Mouse (Mus musculus): ENCODE measurements around the gene Scin. TPM values are rescaled to one million over a fixed set of nuclear protein-coding genes. Genes with fewer than 3 reads are reported as not detected.

Scin gene
- polyA plus RNA-seq, 1 experiment from 2014 or later: not detected

DNA sequence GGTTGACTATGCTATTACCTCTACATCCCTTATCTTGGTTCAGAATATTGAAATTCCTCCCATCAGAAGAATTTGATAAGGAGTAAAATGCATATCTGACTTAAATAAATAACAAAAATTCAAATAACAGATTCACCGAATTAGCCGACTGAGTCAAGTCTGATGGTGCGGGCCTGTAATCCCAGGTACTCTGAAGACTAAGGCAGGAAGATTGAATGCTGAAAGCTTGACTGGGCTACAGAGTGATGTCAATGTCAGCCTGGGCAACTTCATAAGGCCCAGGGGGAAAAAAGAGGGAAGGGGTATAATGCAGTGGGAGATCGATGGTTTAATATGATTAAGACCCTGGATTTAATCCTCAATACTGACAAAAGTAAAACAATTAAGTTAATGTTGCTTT, 36.6 kb downstream of the Scin start:
- no peaks in the 10 kb centered on the region for H3K27me3 ChIP-seq (ENCODE audit: control insufficient read depth, insufficient read depth, low read length)
- no peaks in the 10 kb centered on the region for H3K9me3 ChIP-seq (ENCODE audit: control insufficient read depth, low read length)
- no peaks in the 10 kb centered on the region for H3K36me3 ChIP-seq (replicated peaks; ENCODE audit: control insufficient read depth, insufficient read depth)
- H3K27ac ChIP-seq: no peak overlapping the region
- WGBS: 88% methylated on average over 4 of the region's 4 CpGs
- no peak overlapping the region for H3K9ac ChIP-seq
- H3K4me2 ChIP-seq (replicated peaks): no peak overlapping the region
- no peaks in the 10 kb centered on the region for H3K4me1 ChIP-seq (replicated peaks; ENCODE audit: control insufficient read depth, insufficient read depth, low read length)
- ATAC-seq (ENCODE audit: low FRiP score): no peak
- no peak for DNase-seq (ENCODE audit: low spot score)
- H3K4me3 ChIP-seq (replicated peaks; ENCODE audit: low read length): no peak overlapping the region

DNA sequence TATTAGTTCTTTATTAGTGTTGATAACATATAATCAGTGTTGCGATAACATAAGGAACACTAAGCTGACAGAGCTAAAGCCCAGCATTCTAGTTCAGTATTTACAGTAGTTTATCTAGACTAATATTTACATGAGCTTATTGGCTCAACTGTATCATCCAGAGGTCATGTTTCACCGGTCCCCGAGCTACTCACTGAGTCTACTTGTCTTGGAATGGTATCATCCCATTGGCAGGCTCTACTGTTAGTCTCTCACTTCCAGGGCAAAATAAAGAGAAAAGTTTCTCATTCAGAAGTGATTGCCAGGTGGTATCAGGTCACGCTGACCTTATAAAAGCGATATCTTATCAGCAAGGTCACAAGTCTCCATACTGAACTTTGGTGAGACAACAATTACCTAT, 37.0 kb downstream of the Scin start:
- no peaks in the 10 kb centered on the region for H3K36me3 ChIP-seq (replicated peaks; ENCODE audit: control insufficient read depth, insufficient read depth)
- WGBS: 96% methylated on average over 5 of the region's 5 CpGs
- H3K27ac ChIP-seq: no peak overlapping the region
- H3K4me3 ChIP-seq (replicated peaks; ENCODE audit: low read length): no peak overlapping the region
- no peak for ATAC-seq (ENCODE audit: low FRiP score)
- no peak overlapping the region for H3K9ac ChIP-seq
- no peaks in the 10 kb centered on the region for H3K4me1 ChIP-seq (replicated peaks; ENCODE audit: control insufficient read depth, insufficient read depth, low read length)
- H3K27me3 ChIP-seq (ENCODE audit: control insufficient read depth, insufficient read depth, low read length): no peaks in the 10 kb centered on the region
- no peak for DNase-seq (ENCODE audit: low spot score)
- H3K4me2 ChIP-seq (replicated peaks): no peak overlapping the region
- no peaks in the 10 kb centered on the region for H3K9me3 ChIP-seq (ENCODE audit: control insufficient read depth, low read length)

DNA sequence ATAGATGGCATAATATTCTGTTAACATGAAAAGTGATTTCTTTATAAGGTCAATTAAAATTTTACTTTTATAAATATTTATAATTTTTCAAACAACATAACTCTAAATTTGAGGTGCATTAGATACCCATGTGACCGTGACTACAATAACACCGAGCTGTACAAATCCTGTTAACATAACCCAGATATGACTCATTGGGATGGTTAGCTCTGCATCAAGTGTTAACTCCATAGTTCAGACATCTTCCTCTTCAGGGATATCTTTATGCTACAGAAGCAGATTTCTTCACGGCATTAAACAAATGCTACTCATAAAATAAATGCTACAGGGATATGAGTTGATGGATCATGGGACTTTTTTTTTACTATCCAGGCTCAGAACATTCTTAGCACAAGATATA, 37.6 kb downstream of the Scin start:
- 93% methylated on average over 3 of the region's 3 CpGs for WGBS
- ATAC-seq (ENCODE audit: low FRiP score): no peak

DNA sequence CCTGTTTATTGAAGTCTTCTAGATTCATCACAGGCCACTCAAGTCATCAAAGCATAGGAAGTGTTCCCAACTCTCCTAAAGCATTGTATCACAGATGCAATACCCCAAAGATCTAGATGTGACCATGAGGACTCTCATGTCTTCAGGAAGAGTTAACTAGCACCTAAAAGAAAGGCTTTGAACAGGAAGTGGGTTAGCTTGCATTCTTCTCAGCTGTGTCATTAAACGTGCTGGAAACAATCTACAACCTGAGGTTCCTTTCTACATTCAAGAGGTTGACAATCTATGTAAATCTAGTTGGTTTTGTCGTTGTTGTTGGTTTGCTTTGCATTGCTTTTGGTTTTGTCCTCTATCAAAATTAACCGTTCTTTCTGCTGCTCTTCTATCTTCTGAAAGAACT, 44.0 kb downstream of the Scin start:
- ATAC-seq (ENCODE audit: low FRiP score) (no peak), DNase-seq (ENCODE audit: low spot score) (no peak)
- Histone ChIP-seq H3K9ac (no peak overlapping the region), H3K27me3 (ENCODE audit: control insufficient read depth, insufficient read depth, low read length) (no peaks in the 10 kb centered on the region), H3K9me3 (ENCODE audit: control insufficient read depth, low read length) (no peaks in the 10 kb centered on the region), H3K4me2 (replicated peaks) (no peak overlapping the region), H3K36me3 (replicated peaks; ENCODE audit: control insufficient read depth, insufficient read depth) (no peaks in the 10 kb centered on the region), H3K4me1 (replicated peaks; ENCODE audit: control insufficient read depth, insufficient read depth, low read length) (no peaks in the 10 kb centered on the region), H3K4me3 (replicated peaks; ENCODE audit: low read length) (no peak overlapping the region), H3K27ac (no peak overlapping the region)
- 86% methylated on average over 3 of the region's 3 CpGs for WGBS

More for the DNA sequence above, 37.6 kb downstream of the Scin start:
- Histone ChIP-seq H3K4me1 (replicated peaks; ENCODE audit: control insufficient read depth, insufficient read depth, low read length) (no peaks in the 10 kb centered on the region), H3K9me3 (ENCODE audit: control insufficient read depth, low read length) (no peaks in the 10 kb centered on the region), H3K9ac (no peak overlapping the region), H3K36me3 (replicated peaks; ENCODE audit: control insufficient read depth, insufficient read depth) (no peaks in the 10 kb centered on the region), H3K27ac (no peak overlapping the region), H3K4me3 (replicated peaks; ENCODE audit: low read length) (no peak overlapping the region), H3K27me3 (ENCODE audit: control insufficient read depth, insufficient read depth, low read length) (no peaks in the 10 kb centered on the region), H3K4me2 (replicated peaks) (no peak overlapping the region)
- no peak for DNase-seq (ENCODE audit: low spot score)

DNA sequence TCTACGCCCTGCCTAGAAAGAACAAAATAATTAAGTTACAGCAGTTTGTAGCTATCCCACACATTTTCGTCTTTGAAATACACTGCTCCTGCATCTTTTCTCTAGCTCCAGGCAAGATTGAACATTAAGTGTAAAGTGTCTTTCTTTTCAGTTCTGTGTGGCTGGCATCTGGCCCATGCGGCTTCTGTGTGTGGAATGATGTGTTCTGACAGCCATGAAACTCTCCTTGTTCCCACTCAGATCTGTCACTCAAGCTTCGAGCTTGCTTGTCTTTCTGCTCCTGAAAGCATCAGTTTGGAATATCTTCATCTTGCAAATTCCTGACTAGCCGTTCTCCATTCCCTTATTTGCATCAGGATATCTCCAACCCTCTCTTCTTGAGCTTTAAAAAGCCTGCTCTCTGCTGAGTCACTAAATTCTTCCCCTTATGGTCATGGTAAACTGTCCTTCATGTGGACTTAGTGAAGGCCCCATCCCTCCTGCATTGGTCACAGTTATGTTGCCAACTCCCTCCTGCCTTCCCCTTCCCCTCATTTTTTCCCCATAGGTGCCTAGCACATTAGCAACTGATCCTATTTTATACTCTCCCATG, 48.2 kb downstream of the Scin start:
- Histone ChIP-seq H3K4me2 (replicated peaks) (no peak overlapping the region), H3K4me1 (replicated peaks; ENCODE audit: control insufficient read depth, insufficient read depth, low read length) (no peaks in the 10 kb centered on the region), H3K27me3 (ENCODE audit: control insufficient read depth, insufficient read depth, low read length) (no peaks in the 10 kb centered on the region), H3K27ac (no peak overlapping the region), H3K9me3 (ENCODE audit: control insufficient read depth, low read length) (no peaks in the 10 kb centered on the region), H3K36me3 (replicated peaks; ENCODE audit: control insufficient read depth, insufficient read depth) (no peaks in the 10 kb centered on the region), H3K9ac (no peak overlapping the region), H3K4me3 (replicated peaks; ENCODE audit: low read length) (no peak overlapping the region)
- no peak for DNase-seq (ENCODE audit: low spot score)
- 58% methylated on average over 5 of the region's 5 CpGs for WGBS
- no peak for ATAC-seq (ENCODE audit: low FRiP score)

DNA sequence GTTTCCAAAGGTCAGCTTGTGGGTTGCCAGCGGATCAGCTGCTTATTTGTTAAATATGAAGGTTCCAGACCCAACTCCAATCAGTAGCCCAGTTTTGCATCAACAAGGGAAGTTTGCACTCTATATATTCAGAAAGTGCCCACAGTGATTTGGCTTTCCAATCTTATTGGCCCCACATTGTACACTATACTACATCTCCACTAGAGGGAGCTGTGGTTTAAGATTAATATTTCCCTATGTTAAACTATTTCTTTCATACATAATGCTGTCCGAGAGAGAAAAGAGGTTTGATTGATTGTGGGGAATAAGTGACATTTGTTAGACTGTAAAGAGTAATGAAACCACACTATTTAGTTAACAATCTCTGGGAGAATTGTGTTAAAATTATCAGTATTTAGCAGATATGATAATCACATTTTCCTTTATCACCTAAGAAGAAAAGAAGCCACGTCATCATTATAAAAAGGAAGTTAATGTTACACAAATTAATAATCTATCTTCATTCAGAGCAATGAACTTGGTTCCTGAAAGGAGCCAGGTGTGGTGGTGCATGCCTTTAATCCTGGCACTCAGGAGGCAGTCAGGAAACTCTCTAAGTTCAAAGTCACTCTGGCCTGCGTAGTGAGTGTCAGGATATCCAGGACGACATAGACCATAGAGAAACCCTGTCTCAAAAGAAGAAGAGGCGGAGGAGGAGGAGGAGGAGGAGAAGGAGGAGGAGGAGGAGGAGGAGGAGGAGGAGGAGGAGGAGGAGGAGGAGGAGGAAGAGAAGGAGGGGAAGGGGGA, 51.4 kb downstream of the Scin start:
- 58% methylated on average over 6 of the region's 6 CpGs for WGBS
- DNase-seq (ENCODE audit: low spot score) (peak; percentile 77), ATAC-seq (ENCODE audit: low FRiP score) (no peak)
- H3K4me3 ChIP-seq (replicated peaks; ENCODE audit: low read length): no peak overlapping the region
- no peaks in the 10 kb centered on the region for H3K27me3 ChIP-seq (ENCODE audit: control insufficient read depth, insufficient read depth, low read length)
- no peak overlapping the region for H3K9ac ChIP-seq
- H3K4me1 ChIP-seq (replicated peaks; ENCODE audit: control insufficient read depth, insufficient read depth, low read length): no peaks in the 10 kb centered on the region
- H3K9me3 ChIP-seq (ENCODE audit: control insufficient read depth, low read length): no peaks in the 10 kb centered on the region
- H3K27ac ChIP-seq: no peak overlapping the region
- no peak overlapping the region for H3K4me2 ChIP-seq (replicated peaks)
- H3K36me3 ChIP-seq (replicated peaks; ENCODE audit: control insufficient read depth, insufficient read depth): no peaks in the 10 kb centered on the region

DNA sequence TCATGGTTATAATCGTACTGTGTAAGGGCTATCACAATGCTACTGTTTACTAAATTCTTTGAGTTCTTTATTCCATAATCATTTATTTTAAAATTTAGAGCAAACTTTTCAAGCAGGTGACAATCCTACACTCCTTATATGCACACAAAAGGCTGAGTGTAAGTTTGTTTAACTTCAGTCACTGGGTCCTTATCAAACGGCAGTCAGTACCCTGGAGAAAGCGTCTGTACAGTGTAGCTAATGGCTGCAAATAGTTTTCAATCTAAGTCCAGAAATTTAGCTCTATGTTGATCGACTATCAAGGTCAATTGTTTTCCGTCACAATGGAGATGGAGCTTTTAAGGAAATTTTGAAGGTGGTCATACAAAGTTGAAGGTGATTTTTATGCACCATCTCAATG, 52.0 kb downstream of the Scin start:
- Histone ChIP-seq H3K36me3 (replicated peaks; ENCODE audit: control insufficient read depth, insufficient read depth) (no peaks in the 10 kb centered on the region), H3K9ac (no peak overlapping the region), H3K4me1 (replicated peaks; ENCODE audit: control insufficient read depth, insufficient read depth, low read length) (no peaks in the 10 kb centered on the region), H3K4me2 (replicated peaks) (no peak overlapping the region), H3K27me3 (ENCODE audit: control insufficient read depth, insufficient read depth, low read length) (no peaks in the 10 kb centered on the region), H3K4me3 (replicated peaks; ENCODE audit: low read length) (no peak overlapping the region), H3K27ac (no peak overlapping the region), H3K9me3 (ENCODE audit: control insufficient read depth, low read length) (no peaks in the 10 kb centered on the region)
- ATAC-seq (ENCODE audit: low FRiP score) (no peak), DNase-seq (ENCODE audit: low spot score) (no peak)
- 81% methylated on average over 5 of the region's 5 CpGs for WGBS

DNA sequence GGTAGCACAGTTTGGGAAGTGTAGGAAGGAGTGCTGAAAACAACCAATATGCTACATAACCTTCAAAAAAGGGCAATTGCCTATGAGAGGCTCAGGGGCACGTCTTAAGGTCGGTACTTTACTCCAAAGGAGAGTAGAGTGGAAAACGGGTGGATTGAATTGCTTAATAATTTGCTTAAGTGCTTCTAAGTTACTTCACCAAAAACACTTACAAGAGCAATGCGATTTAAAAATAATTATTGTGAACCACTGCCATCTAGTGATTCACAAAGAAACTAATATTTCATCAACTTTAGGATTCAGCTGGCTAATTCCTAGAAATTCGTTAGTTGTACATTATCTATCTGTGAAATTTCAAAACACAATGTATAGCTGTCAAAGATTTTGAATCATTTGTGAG, 60.4 kb downstream of the Scin start:
- peak; percentile 65 for DNase-seq (ENCODE audit: low spot score)
- H3K36me3 ChIP-seq (replicated peaks; ENCODE audit: control insufficient read depth, insufficient read depth): no peaks in the 10 kb centered on the region
- no peak for ATAC-seq (ENCODE audit: low FRiP score)
- no peak overlapping the region for H3K4me3 ChIP-seq (replicated peaks; ENCODE audit: low read length)
- WGBS: 69% methylated on average over 5 of the region's 5 CpGs
- H3K4me2 ChIP-seq (replicated peaks): no peak overlapping the region
- H3K4me1 ChIP-seq (replicated peaks; ENCODE audit: control insufficient read depth, insufficient read depth, low read length): no peaks in the 10 kb centered on the region
- H3K27me3 ChIP-seq (ENCODE audit: control insufficient read depth, insufficient read depth, low read length): no peaks in the 10 kb centered on the region
- no peaks in the 10 kb centered on the region for H3K9me3 ChIP-seq (ENCODE audit: control insufficient read depth, low read length)
- H3K27ac ChIP-seq: no peak overlapping the region
- no peak overlapping the region for H3K9ac ChIP-seq

DNA sequence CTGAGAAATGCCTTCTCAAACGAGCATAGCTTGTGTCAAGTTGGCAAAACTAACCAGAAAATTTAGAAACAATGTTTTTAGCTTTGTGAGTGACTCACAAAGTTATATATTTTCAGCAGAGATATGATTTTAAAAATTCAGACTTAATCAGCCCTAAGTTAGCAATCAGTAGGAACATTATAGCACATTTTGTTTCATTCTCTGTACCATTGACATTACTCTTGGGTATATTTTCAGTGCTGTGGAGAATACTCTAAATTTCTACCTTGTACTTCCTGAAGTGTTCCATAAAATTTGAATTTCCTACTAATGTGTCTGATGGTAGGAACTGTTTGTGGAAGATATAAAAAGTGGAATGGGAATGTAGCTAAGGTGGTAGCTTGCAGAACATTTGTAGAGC, 87.0 kb downstream of the Scin start:
- Histone ChIP-seq H3K9ac (no peak overlapping the region), H3K4me2 (replicated peaks) (no peak overlapping the region), H3K4me1 (replicated peaks; ENCODE audit: control insufficient read depth, insufficient read depth, low read length) (no peaks in the 10 kb centered on the region), H3K27me3 (ENCODE audit: control insufficient read depth, insufficient read depth, low read length) (no peaks in the 10 kb centered on the region), H3K9me3 (ENCODE audit: control insufficient read depth, low read length) (no peaks in the 10 kb centered on the region), H3K4me3 (replicated peaks; ENCODE audit: low read length) (no peak overlapping the region), H3K36me3 (replicated peaks; ENCODE audit: control insufficient read depth, insufficient read depth) (no peaks in the 10 kb centered on the region), H3K27ac (no peak overlapping the region)
- ATAC-seq (ENCODE audit: low FRiP score) (no peak), DNase-seq (ENCODE audit: low spot score) (peak; percentile 8)
- WGBS: 72% methylated on average over 1 of the region's 1 CpGs

All from hindbrain, embryonic 14.5 days (tissue).